Mouse (Mus musculus) liver, embryonic 12.5 days (tissue): Measurements from ENCODE around the gene Pdss2. TPM values are rescaled to one million over a fixed set of nuclear protein-coding genes. Genes with fewer than 3 reads are reported as not detected.

Source experiments
- ATAC-seq: fragments of 200-750 bp; cut with Nextera tagmentation; 2 replicates; pipeline ENCODE4 v1.8.0; 2017; ENCODE audit warnings: moderate number of reproducible peaks, mild to moderate bottlenecking, moderate library complexity
- H3K27ac ChIP-seq: fragments of 300-500 bp; sonication (generic); 2 replicates; pipeline ENCODE4 v1.5.1; 2016; ENCODE audit warnings: mild to moderate bottlenecking
- H3K27me3 ChIP-seq: fragments of 300-500 bp; sonication (generic); replicated peaks from 2 replicates; pipeline ENCODE4 v1.6.1; 2016; ENCODE audit warnings: mild to moderate bottlenecking, moderate library complexity
- H3K36me3 ChIP-seq: fragments of 300-500 bp; sonication (generic); 2 replicates; pipeline ENCODE4 v1.6.1; 2016; ENCODE audit warnings: mild to moderate bottlenecking, moderate library complexity
- H3K4me1 ChIP-seq: fragments of 300-500 bp; sonication (generic); 2 replicates; pipeline ENCODE4 v1.6.1; 2016
- H3K4me2 ChIP-seq: fragments of 300-500 bp; sonication (generic); 2 replicates; pipeline ENCODE4 v1.6.1; 2016; ENCODE audit warnings: mild to moderate bottlenecking, moderate library complexity
- H3K4me3 ChIP-seq: fragments of 300-500 bp; sonication (generic); 2 replicates; pipeline ENCODE4 v1.5.1; 2016; ENCODE audit warnings: mild to moderate bottlenecking, moderate library complexity
- H3K9ac ChIP-seq: fragments of 300-500 bp; sonication (generic); 2 replicates; pipeline ENCODE4 v1.6.1; 2016; ENCODE audit warnings: mild to moderate bottlenecking, moderate library complexity
- H3K9me3 ChIP-seq: fragments of 300-500 bp; sonication (generic); replicated peaks from 2 replicates; pipeline ENCODE4 v1.6.1; 2016; ENCODE audit warnings: mild to moderate bottlenecking, moderate library complexity
- WGBS: fragments of 180-500 bp; shearing (Covaris S2); methylation state at CpG from one replicate; pipeline ENCODE4 v1.1.7; 2016; ENCODE audit not compliant: insufficient replicate concordance; 5-methylcytosine and 5-hydroxymethylcytosine counted together
- polyA plus RNA-seq: library from polyadenylated mRNA; unstranded; fragments of >200 nt; fragmentation: Nextera tagmentation; extraction: Ambion mirVana; gene quantifications from 2 replicates; pipeline ENCODE4 v1.2.1, GENCODE M21; 2016

Pdss2 gene
- polyA plus RNA-seq, 1 experiment from 2014 or later = 10.2 TPM

DNA sequence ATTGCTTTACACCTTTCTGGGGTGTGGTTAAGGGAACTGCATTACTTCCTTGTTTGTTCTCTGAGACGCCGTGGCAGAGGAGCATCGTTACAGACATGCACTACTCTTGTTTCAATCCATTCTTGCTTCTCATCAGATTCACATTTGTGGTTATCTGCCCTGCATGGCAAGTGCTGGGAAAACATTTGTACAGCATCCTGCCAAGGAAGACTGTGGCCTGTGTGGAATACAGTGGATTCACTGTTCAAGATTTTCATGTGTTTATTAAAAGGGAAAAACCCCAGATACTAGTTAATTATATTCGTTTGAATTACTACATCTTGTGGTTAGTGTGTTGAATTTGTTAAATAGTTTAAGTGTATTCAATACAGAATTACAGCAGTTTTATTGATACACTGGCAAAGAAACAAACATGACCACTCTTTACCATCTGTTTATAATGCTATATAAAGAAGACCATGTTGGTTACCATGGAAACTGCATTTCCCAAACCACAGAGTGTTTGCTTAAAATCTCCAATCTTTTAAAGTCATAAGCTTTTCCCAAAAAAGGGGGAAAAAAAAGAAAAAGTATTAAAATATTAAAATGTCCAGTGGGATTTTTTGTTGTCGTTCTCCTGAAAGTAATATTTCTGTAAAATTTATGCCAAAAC lies 58.5 kb downstream of the Pdss2 start:
- H3K4me2 ChIP-seq = no peak overlapping the region
- 71% methylated on average over 5 of the region's 5 CpGs for WGBS
- no peak for ATAC-seq
- H3K9ac ChIP-seq = no peak overlapping the region
- no peaks in the 10 kb centered on the region for H3K36me3 ChIP-seq
- H3K27me3 ChIP-seq = no peaks in the 10 kb centered on the region
- peaks cover 8% of the 10 kb centered on the region; the same call in 1 of the 2 replicates for H3K4me1 ChIP-seq
- no peak overlapping the region for H3K27ac ChIP-seq
- H3K4me3 ChIP-seq = no peak overlapping the region
- no peaks in the 10 kb centered on the region for H3K9me3 ChIP-seq

DNA sequence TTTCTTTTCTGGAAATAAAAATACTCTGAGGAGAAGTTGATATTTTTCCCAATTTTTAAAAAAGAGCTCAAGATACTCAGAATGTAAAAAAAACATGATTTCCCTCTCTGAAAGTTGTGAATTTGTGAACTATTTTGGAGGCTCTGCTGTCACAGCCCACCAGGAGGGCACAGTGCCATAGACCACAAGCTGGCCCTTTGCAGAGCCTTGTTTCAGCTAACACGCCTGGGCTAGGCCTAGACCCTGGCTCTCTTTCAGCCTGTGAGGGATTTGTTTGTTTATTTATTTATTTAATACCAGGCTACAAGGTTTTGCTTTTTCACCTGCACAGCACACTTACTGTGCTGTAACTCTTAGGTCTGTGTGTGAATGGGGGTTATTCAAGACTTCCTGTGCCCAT lies 64.3 kb downstream of the Pdss2 start:
- no peak for ATAC-seq
- WGBS = 67% methylated on average over 1 of the region's 1 CpGs
- H3K9me3 ChIP-seq = no peaks in the 10 kb centered on the region

DNA sequence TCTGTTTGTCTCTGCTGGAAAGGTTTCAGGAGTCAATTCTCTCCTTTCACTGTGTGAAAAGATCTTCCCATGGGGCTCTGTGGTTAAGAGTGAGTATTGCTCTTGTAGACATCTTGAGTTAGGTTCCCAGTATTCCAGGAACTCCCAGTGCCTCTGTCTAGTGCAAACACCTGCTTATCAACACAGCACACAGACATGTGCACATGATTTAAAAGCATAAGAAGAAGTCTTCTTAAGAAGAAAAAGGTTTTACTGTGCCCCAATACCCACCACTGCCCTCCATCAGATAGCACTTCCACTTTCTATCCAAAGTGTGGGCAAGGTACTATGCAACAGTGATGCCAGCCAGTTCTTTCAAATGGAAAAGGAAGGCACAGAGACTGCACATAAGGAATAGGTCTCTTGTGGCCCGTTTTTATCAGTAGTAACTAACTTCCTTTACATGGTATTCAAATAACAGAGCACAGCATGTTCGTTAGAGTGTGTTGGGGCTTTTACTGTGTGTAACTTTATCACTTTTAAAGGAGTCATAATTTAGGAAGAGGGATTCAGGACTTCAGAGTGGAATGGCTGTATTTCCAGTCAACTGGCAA lies 69.4 kb downstream of the Pdss2 start:
- H3K4me1 ChIP-seq = peaks cover 61% of the 10 kb centered on the region
- H3K4me3 ChIP-seq = no peak overlapping the region
- ATAC-seq = peak; percentile 83
- H3K27ac ChIP-seq = peak overlapping the region; percentile 84
- 15% methylated on average over 2 of the region's 2 CpGs for WGBS
- H3K27me3 ChIP-seq = no peaks in the 10 kb centered on the region
- peak overlapping the region; percentile 29; the same call in 1 of the 2 replicates for H3K9ac ChIP-seq
- H3K4me2 ChIP-seq = peak overlapping the region; percentile 53
- H3K36me3 ChIP-seq = no peaks in the 10 kb centered on the region
- H3K9me3 ChIP-seq = no peaks in the 10 kb centered on the region

More for the DNA sequence above, 64.3 kb downstream of the Pdss2 start:
- H3K4me1 ChIP-seq = peaks cover 31% of the 10 kb centered on the region
- H3K27ac ChIP-seq = no peak overlapping the region
- no peak overlapping the region for H3K4me2 ChIP-seq
- H3K36me3 ChIP-seq = no peaks in the 10 kb centered on the region
- H3K27me3 ChIP-seq = no peaks in the 10 kb centered on the region
- no peak overlapping the region for H3K4me3 ChIP-seq
- H3K9ac ChIP-seq = no peak overlapping the region

DNA sequence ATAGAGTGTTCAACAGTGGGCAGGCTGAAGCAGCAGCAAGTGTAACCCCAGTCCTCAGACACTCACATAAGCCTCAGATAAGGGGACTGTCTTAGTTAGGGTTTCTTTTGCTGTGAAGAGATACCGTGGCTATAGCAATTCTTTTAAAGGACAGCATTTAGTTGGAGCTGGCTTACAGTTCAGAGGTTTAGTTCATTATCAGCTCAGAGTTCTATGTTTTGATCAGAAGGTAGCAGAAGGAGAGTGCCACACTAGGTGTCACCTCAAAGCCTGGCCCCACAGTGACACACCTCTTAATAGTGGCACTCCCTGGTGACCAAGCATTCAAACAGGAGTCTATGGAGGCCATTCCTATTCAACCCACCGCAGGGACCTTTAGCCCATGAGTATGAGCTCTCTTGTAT lies 70.0 kb downstream of the Pdss2 start:
- no peak overlapping the region for H3K4me3 ChIP-seq
- H3K4me1 ChIP-seq = peaks cover 61% of the 10 kb centered on the region
- no peaks in the 10 kb centered on the region for H3K27me3 ChIP-seq
- H3K27ac ChIP-seq = peak overlapping the region; percentile 84
- H3K4me2 ChIP-seq = peak overlapping the region; percentile 53
- peak; percentile 86 for ATAC-seq
- H3K36me3 ChIP-seq = no peaks in the 10 kb centered on the region
- H3K9ac ChIP-seq = peak overlapping the region; percentile 49; the same call in 1 of the 2 replicates
- H3K9me3 ChIP-seq = no peaks in the 10 kb centered on the region
- WGBS = 52% methylated on average over 2 of the region's 2 CpGs

DNA sequence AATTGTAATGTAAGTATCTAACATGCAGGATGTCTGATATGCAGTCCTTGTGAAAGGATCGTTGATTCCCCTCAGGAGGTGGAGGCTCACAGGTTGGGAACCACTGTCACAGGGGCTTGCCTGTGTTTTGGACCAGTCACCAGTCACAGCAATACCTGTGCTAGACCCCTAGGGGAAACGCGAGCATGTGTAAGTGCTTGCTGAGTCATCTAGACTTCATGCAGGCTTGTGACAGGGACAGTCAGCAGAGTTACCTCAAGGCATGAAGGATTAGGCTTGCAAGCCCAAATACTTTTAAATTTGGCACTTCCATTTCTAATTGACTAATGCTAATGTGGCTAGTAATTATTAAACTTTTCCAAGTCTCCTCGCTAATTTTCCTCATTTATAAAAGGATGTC lies 71.2 kb downstream of the Pdss2 start:
- ATAC-seq = no peak

DNA sequence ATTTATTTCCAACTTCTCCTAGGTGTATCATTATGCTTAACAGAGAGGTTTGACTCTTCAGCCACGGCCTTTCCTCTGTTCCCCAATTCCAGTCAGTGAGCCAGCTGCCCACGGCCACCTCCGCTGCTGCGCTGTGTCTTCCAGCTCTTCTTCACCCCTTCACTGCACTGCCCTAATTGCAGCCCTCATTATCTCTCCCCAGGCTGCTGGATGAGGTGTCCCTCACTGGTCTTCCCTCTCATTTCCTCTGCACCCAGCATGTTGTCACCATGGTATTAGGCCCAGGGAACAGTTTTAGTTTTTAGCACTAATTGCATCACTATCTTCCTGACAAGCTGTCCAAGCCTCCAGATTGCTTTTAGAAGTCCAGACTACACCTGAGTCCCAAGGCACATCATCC lies 73.0 kb downstream of the Pdss2 start:
- H3K4me3 ChIP-seq = no peak overlapping the region
- no peak for ATAC-seq
- WGBS = 80% methylated on average over 4 of the region's 4 CpGs
- no peaks in the 10 kb centered on the region for H3K36me3 ChIP-seq
- H3K27me3 ChIP-seq = no peaks in the 10 kb centered on the region
- H3K4me2 ChIP-seq = no peak overlapping the region
- no peak overlapping the region for H3K9ac ChIP-seq
- no peaks in the 10 kb centered on the region for H3K9me3 ChIP-seq
- no peak overlapping the region for H3K27ac ChIP-seq
- H3K4me1 ChIP-seq = peaks cover 43% of the 10 kb centered on the region

More for the DNA sequence above, 71.2 kb downstream of the Pdss2 start:
- Histone ChIP-seq H3K4me2 (no peak overlapping the region), H3K4me1 (peaks cover 54% of the 10 kb centered on the region), H3K9me3 (no peaks in the 10 kb centered on the region), H3K27me3 (no peaks in the 10 kb centered on the region), H3K4me3 (no peak overlapping the region), H3K9ac (0 out of 2 replicates have a peak overlapping the region, but pooled peaks have one; percentile 49), H3K36me3 (no peaks in the 10 kb centered on the region), H3K27ac (peak overlapping the region; percentile 84)
- 51% methylated on average over 4 of the region's 4 CpGs for WGBS

DNA sequence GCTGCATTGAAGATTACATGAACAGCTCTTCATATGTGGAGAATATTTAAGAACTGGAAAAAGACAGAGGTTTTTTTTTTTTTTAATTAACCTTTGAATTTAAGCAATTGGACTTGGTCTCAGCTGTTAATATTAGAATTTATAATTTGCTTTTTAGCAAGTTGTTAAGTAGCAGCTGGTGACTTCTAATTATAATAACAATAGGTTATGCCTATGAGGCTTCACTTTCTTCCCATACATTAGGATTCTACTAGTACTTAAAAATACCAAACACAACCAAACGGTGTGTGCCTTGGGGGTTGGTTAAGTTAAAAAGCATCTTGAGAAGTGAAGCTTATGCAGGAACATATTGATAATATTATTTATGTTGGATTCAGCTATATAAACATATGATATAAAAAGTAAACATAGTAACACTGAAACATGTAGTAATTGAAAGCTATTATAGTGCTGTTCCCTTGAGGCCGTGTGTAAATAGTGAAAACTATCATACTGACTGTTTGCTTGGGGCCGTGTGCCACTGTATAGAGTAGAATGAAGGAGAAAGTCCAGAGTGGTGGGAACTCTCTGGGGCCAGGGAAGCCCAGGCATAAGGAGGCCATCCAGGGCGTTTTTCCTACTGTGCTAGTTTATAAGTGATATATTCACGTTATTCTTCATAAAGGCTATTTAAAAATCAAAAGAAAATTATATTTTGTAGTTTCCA lies 87.0 kb downstream of the Pdss2 start:
- Histone ChIP-seq H3K9ac (no peak overlapping the region), H3K27me3 (no peaks in the 10 kb centered on the region), H3K27ac (no peak overlapping the region), H3K4me1 (peaks cover 36% of the 10 kb centered on the region), H3K4me2 (no peak overlapping the region), H3K9me3 (0 out of 2 replicates have a peak, but pooled peaks cover 3% of the 10 kb centered on the region), H3K4me3 (no peak overlapping the region), H3K36me3 (peaks cover 7% of the 10 kb centered on the region; the same call in 1 of the 2 replicates)
- ATAC-seq = no peak
- WGBS = 76% methylated on average over 5 of the region's 5 CpGs

DNA sequence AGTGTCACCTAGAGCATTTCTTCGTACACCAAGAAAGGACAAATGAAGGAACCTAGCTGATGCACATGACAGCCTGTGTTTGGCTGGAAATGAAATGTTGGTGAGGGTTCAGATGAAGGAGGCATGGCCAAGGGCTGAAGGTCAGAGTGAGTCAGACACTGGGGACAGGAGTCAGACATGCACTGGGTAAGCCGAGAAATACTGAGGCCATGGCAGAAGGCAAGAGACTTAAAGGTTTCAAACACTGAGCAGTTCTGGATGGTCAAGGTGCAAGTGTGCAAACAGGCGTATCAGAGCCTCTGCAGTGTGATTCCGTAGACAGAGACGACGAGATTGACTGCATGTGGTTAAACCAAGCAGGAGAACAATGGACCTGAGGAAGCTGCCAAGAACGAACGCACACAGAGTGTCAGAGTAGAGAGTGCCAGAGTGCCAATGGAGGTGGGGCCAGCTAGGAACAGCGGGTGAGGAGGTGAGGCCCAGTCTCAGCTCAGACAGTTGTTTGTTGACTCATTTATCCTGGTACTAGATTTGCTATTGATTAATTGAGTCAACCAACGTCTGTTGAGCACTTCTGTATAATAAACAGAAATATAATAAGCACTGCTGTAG lies 89.6 kb downstream of the Pdss2 start:
- no peak overlapping the region for H3K9ac ChIP-seq
- H3K4me2 ChIP-seq = no peak overlapping the region
- 0 out of 2 replicates have a peak, but pooled peaks cover 1% of the 10 kb centered on the region for H3K9me3 ChIP-seq
- H3K27ac ChIP-seq = no peak overlapping the region
- peaks cover 1% of the 10 kb centered on the region; the same call in 1 of the 2 replicates for H3K36me3 ChIP-seq
- no peaks in the 10 kb centered on the region for H3K27me3 ChIP-seq
- peaks cover 36% of the 10 kb centered on the region for H3K4me1 ChIP-seq
- WGBS = 62% methylated on average over 10 of the region's 10 CpGs
- ATAC-seq = no peak
- H3K4me3 ChIP-seq = no peak overlapping the region

DNA sequence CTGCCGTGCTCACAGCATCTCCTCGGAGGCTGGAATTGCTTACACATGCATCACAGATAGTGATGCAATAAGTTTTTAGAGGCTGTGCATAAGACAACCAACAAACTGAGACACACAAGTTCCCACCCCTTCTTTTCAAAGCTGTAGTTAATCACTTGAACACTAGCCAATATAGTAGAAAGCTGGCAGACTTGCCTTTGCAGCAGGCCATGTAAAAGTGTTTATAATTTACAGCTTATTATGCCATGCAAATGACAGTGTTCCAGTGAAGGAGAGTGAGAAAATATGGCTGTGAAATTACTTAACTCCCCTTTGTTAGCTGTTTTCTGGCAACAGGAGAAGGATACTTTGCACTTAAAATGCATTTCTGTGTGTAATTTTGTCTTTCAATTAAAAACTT lies 90.9 kb downstream of the Pdss2 start:
- Histone ChIP-seq H3K9ac (no peak overlapping the region), H3K9me3 (no peaks in the 10 kb centered on the region), H3K27ac (no peak overlapping the region), H3K27me3 (no peaks in the 10 kb centered on the region), H3K4me2 (no peak overlapping the region), H3K4me3 (no peak overlapping the region), H3K4me1 (peaks cover 36% of the 10 kb centered on the region), H3K36me3 (no peaks in the 10 kb centered on the region)
- no peak for ATAC-seq
- WGBS = 76% methylated on average over 2 of the region's 2 CpGs

DNA sequence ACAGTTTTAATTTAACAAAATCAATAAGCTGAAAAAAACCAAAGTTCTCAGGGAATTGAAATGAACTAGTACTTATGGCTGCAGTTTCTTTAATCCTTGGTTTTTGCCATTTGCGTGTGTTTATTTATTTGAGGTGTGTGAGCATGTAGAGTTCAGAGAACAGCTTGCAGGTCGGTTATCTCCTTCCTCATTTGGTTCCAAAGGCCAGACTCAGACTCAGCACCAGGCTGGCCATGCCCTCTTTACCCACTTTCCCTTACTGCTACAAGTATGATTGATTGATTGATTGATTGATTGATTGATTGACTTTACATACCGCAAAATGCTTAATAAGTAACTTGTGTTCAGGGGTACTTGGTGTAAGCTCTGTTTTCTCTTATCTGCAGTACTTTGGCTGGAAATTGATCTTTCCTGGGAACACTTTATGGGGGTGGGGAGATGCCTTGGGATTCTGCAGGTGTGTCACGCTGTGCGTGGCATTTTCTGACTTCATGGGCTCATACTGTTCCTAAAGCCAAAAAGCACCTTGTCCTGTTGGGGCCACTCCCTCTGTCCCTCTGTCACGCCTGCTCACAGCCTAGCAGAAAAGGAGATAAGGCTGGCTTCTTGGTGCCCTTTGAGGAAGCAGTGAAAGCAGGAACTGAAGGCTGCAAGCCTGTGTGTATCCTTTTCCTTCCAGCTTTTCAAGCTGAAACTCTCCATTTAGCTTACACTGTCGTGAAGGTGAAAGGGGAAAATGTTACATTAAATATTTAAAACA lies 91.6 kb downstream of the Pdss2 start:
- Histone ChIP-seq H3K27me3 (no peaks in the 10 kb centered on the region), H3K36me3 (no peaks in the 10 kb centered on the region), H3K4me2 (peak overlapping the region; percentile 46), H3K9ac (no peak overlapping the region), H3K4me1 (peaks cover 36% of the 10 kb centered on the region), H3K4me3 (no peak overlapping the region), H3K9me3 (no peaks in the 10 kb centered on the region), H3K27ac (peak overlapping the region; percentile 37; the same call in 1 of the 2 replicates)
- ATAC-seq = peak; percentile 81
- WGBS = 23% methylated on average over 7 of the region's 7 CpGs

DNA sequence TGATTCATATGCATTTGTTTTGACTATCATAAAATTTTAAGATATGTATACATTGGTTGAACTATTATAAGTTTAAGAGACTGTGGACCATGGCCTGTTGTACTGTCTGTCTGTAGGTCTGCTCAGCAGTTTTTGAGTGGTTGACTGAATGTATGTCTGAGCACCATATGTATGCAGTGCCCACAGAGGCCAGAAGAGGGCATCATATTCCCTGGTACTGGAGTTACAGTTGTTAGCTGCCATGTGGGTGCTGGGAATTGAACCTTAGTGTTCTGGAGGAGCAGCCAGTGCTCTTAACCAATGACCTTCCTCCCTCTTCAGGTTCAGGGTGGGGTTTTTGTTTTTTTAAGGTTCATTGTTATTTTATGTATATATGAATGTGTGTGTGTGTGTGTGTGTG lies 93.9 kb downstream of the Pdss2 start:
- ATAC-seq = no peak
- no peak overlapping the region for H3K9ac ChIP-seq
- no peaks in the 10 kb centered on the region for H3K9me3 ChIP-seq
- H3K4me1 ChIP-seq = peaks cover 36% of the 10 kb centered on the region
- no peaks in the 10 kb centered on the region for H3K27me3 ChIP-seq
- H3K4me3 ChIP-seq = no peak overlapping the region
- H3K27ac ChIP-seq = no peak overlapping the region
- H3K4me2 ChIP-seq = no peak overlapping the region
- no peaks in the 10 kb centered on the region for H3K36me3 ChIP-seq
